Mouse (Mus musculus): ENCODE measurements around the gene Slc25a29. TPM values are rescaled to one million over a fixed set of nuclear protein-coding genes. Genes with fewer than 3 reads are reported as not detected.
A peak's percentile ranks its signal among the peaks of the same experiment; 100 is the strongest.
"Not testable (repeated sequence)": the region's sequence is repeated elsewhere in the genome, so short reads cannot be mapped to it uniquely, and the experiment has no call there.

Slc25a29 gene
- polyA plus RNA-seq (2017; shearing (Covaris generic)), result 1 to 10 TPM; 3.0 to 3.8 TPM

- peak; percentile 99 for ATAC-seq
Measured at GRCm38 (mm10) chr12:108835840-108836409, at the start of gene Slc25a29, which contains the start of gene Slc25a47. TSS of gene Slc25a29 (minus strand) at chr12:108835883. TSS of gene Slc25a47 (plus strand) at chr12:108836046.

- no peak for ATAC-seq
Measured at GRCm38 (mm10) chr12:108882776-108883175, 47.1 kb upstream of the Slc25a29 start.

GRCm38 (mm10) chr12:108881192-108881591 lies 45.5 kb upstream of the Slc25a29 start:
- no peak for ATAC-seq

- ATAC-seq, result no peak
Measured at GRCm38 (mm10) chr12:108880606-108881005, 44.9 kb upstream of the Slc25a29 start.

GRCm38 (mm10) chr12:108879138-108879537 lies 43.5 kb upstream of the Slc25a29 start:
- ATAC-seq, result no peak

GRCm38 (mm10) chr12:108873122-108873521 lies 37.4 kb upstream of the Slc25a29 start:
- ATAC-seq, result no peak

- no peak for ATAC-seq
Measured at GRCm38 (mm10) chr12:108869575-108869974, 33.9 kb upstream of the Slc25a29 start.

- no peak for ATAC-seq
Measured at GRCm38 (mm10) chr12:108865007-108865494, 29.4 kb upstream of the Slc25a29 start.

GRCm38 (mm10) chr12:108858486-108858885 lies 22.8 kb upstream of the Slc25a29 start:
- no peak for ATAC-seq

GRCm38 (mm10) chr12:108857589-108858184 lies 22.0 kb upstream of the Slc25a29 start:
- no peak for ATAC-seq

GRCm38 (mm10) chr12:108857109-108857508 lies 21.4 kb upstream of the Slc25a29 start:
- ATAC-seq, result no peak

GRCm38 (mm10) chr12:108856186-108856585 lies 20.5 kb upstream of the Slc25a29 start:
- no peak for ATAC-seq

GRCm38 (mm10) chr12:108855081-108855480 lies 19.4 kb upstream of the Slc25a29 start:
- ATAC-seq, result no peak

- no peak for ATAC-seq
Measured at GRCm38 (mm10) chr12:108852822-108853221, 17.1 kb upstream of the Slc25a29 start.

- ATAC-seq, result no peak
Measured at GRCm38 (mm10) chr12:108850886-108851285, 15.2 kb upstream of the Slc25a29 start.

- no peak for ATAC-seq
Measured at GRCm38 (mm10) chr12:108850129-108850528, 14.4 kb upstream of the Slc25a29 start.

- no peak for ATAC-seq
Measured at GRCm38 (mm10) chr12:108849488-108850022, 13.9 kb upstream of the Slc25a29 start.

- not testable (repeated sequence) for ATAC-seq
Measured at GRCm38 (mm10) chr12:108848033-108848432, 12.3 kb upstream of the Slc25a29 start.

GRCm38 (mm10) chr12:108842663-108843062 lies 7.0 kb upstream of the Slc25a29 start:
- ATAC-seq, result no peak

- no peak for ATAC-seq
Measured at GRCm38 (mm10) chr12:108841181-108841580, 5.5 kb upstream of the Slc25a29 start.

GRCm38 (mm10) chr12:108836722-108837121 lies 1.0 kb upstream of the Slc25a29 start:
- ATAC-seq, result no peak

- ATAC-seq, result peak; percentile 58
Measured at GRCm38 (mm10) chr12:108835208-108835839, 359 bp downstream of the Slc25a29 start.

GRCm38 (mm10) chr12:108834786-108835185 lies 897 bp downstream of the Slc25a29 start:
- no peak for ATAC-seq

All from CD4-positive, CD25-positive, alpha-beta regulatory T cell, adult 4 months (primary cell).